Mouse (Mus musculus) sigmoid colon, adult 10 weeks (tissue): ENCODE measurements around the gene Astn2. TPM values are rescaled to one million over a fixed set of nuclear protein-coding genes. Genes with fewer than 3 reads are reported as not detected.

Experiments
- polyA plus RNA-seq: library from polyadenylated mRNA; stranded (reverse); fragments of 350-450 nt; fragmentation: Illumina TruSeq; extraction: RNeasy Lipid Tissue Mini Kit (QIAGEN cat#74804); gene quantifications from one replicate; pipeline ENCODE4 v1.2.3, GENCODE M21; 2014; ENCODE audit warnings: low read depth, low replicate concordance

Gene Astn2
- 0.16 TPM for polyA plus RNA-seq

GRCm38 (mm10) chr4:66404201-66404711 lies at the start of gene Astn2:
Gene Astn2 (minus strand): TSS chr4:66404611.

DNA sequence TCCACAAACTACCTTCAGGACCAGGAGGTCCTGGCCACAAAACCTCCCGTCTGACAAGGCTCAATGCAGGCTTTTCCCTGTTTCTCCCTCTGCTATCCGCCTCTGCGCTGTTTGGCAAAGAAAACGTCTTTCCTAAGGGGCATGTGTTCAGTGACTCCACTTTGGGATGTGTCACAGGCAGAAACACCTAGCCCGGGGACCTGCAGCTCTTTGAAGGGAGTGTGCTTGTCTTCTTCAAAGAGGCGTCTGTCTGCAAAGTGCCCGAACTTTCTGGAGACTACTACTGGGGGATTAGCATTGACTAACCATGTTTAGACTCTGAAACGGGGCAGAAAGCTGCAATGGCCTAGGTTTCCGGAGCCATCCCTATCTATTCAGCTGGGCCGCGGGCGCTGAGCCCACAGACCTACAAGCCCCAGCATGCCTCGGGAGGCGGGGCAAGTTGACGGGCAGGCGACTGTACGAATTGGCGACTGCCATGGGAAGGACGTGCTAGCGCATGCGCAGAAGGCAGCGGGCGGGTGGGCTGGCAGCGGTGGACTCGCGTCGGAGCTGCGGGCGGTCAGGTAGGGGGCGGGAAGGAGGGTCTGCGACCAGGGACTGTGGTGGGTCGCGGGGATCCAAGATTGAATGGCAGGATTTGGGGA lies 799.8 kb downstream of the Astn2 start, which contains the start of gene Trim32:
Trim32 (plus strand) TSS at position 483 of the 647 bp plus-strand sequence.

